Mouse (Mus musculus) CH12.LX (cell line): Measurements from ENCODE around the gene Olfr39.

Source experiments
- CTCF ChIP-seq, 2 experiments: IDR thresholded peaks in 1 of 2; conservative IDR thresholded peaks in 1 of 2; 2 replicates each; pipeline ENCODE4 v1.5.1; 2011 to 2012; ENCODE audit warnings: low read depth in 2 of 2, low read length in 2 of 2, improper control_type of control experiment in 1 of 2, inconsistent platforms in 1 of 2, mild to moderate bottlenecking in 1 of 2, moderate library complexity in 1 of 2
- E2F4 ChIP-seq: IDR thresholded peaks from 2 replicates; pipeline ENCODE4 v1.6.1; 2011; ENCODE audit warnings: low read depth, low read length, improper control_type of control experiment; ENCODE audit not compliant: insufficient replicate concordance
- EP300 ChIP-seq: IDR thresholded peaks from 2 replicates; pipeline ENCODE4 v1.6.1; 2011; ENCODE audit warnings: low read length, improper control_type of control experiment
- HCFC1 ChIP-seq: IDR thresholded peaks from 2 replicates; pipeline ENCODE4 v1.6.1; 2012; ENCODE audit warnings: low read depth, mild to moderate bottlenecking, inconsistent platforms, low read length, improper control_type of control experiment
- JUN ChIP-seq: IDR thresholded peaks from 2 replicates; pipeline ENCODE4 v1.6.1; 2011; ENCODE audit warnings: low read depth, mild to moderate bottlenecking, low read length, improper control_type of control experiment, moderate library complexity; ENCODE audit not compliant: insufficient read depth
- MYC ChIP-seq: IDR thresholded peaks from 2 replicates; pipeline ENCODE4 v1.6.1; 2011; ENCODE audit warnings: low read depth, mild to moderate bottlenecking, improper control_type of control experiment, low read length
- NRF1 ChIP-seq: IDR thresholded peaks from 2 replicates; pipeline ENCODE4 v1.6.1; 2014; ENCODE audit warnings: low read depth, mild to moderate bottlenecking, inconsistent platforms, low read length, improper control_type of control experiment, moderate library complexity
- POLR2A ChIP-seq: IDR thresholded peaks from 2 replicates; pipeline ENCODE4 v1.6.1; 2011; ENCODE audit warnings: low read depth, mild to moderate bottlenecking, improper control_type of control experiment, low read length
- USF1 ChIP-seq: IDR thresholded peaks from 2 replicates; pipeline ENCODE4 v1.6.1; 2014; ENCODE audit warnings: low read depth, mild to moderate bottlenecking, inconsistent platforms, low read length, improper control_type of control experiment

- TF ChIP-seq E2F4: no peak
- TF ChIP-seq POLR2A: no peak
- TF ChIP-seq CTCF (conservative IDR thresholded peaks at IDR 0.05 in 1 of 2, IDR thresholded peaks at IDR 0.05 in 1 of 2; ENCODE audit: low read depth in 2 of 2, low read length in 2 of 2): no peak
- no peak for TF ChIP-seq HCFC1
- no peak for TF ChIP-seq USF1
- TF ChIP-seq JUN: no peak
- TF ChIP-seq MYC: no peak
- no peak for TF ChIP-seq EP300
- TF ChIP-seq NRF1: no peak
Observed at GRCm38 (mm10) chr9:20335994-20336393, 53.8 kb downstream of the Olfr39 start, which contains the start of gene Olfr18.
